Mouse (Mus musculus) cortical plate, adult 2 months (tissue): ENCODE data around the gene Casp3.

Experiments used
- CTCF ChIP-seq: fragments of 200-500 bp; IDR thresholded peaks from 2 replicates; pipeline ENCODE4 v1.5.1; 2011; ENCODE audit warnings: mild to moderate bottlenecking, control low read depth, low read length; ENCODE audit not compliant: insufficient read depth; ENCODE audit errors: extremely low read depth
- POLR2A ChIP-seq: fragments of 200-500 bp; IDR thresholded peaks from 2 replicates; pipeline ENCODE4 v1.6.1; 2011; ENCODE audit warnings: mild to moderate bottlenecking, low read length, control low read depth; ENCODE audit not compliant: insufficient read depth; ENCODE audit errors: extremely low read depth

DNA sequence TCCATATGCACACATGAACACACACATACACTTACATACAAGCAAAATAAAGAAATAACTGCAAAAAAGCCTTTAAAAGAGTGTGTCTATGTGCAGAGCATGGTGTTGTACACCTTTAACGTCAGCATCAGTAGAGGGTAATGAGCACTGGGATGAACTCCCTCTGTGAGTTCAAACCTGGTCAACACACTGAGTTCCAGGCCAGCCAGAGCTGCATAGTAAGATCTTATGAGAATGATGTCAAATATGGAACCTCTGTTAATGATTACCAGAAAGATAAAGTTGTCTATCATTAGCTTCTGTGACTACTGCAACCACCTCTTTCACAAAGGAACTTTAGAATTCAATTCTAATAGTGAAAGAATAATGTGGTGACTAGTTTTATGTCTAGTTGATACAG lies 10.2 kb upstream of the Casp3 start:
- TF ChIP-seq CTCF (no peak), POLR2A (no peak)
